Mouse (Mus musculus): Measurements from ENCODE around the gene Dnajc5.

The Dnajc5 gene

DNA sequence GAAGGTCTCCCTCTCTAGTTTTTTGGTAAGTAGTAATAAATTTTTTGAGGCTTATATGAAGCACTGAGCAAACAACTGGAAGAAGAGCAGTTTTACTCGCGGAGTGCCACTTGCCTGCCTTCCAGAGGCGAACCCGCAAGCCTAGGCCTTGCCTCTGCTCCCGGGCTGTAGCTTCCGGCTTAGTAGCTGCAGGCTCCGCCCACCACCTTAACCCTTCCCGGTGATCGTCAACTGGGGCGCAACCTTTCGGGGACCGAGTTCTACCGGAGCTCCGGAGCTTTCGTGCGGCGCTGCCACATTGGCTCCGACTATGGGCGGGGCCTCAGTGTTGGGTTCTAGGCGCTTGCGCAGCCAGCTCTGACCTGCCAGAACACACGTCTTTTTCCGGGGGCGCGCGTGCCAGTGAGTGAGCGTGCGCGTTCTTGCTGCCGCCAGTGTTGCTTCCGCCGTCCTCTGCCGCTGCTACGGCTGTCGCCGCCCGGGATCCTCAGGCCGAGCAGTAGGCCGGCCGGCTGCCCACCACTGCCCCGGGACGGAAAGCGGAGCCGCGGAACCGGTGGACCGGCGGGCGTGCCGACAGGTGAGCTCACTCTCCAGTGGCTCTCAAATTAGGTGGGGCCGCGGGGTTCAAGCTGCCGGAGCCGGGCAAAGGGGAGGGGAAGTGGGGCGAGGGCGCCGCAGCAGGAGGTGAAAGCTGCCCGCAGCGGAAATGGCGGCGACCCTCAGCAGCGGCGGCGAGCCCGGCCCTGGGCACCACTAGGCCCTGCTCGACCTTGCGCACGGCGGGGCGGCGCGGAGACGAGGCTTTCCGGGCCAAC is at the start of gene Dnajc5:
TSS of gene Dnajc5 (plus strand) at position 368 of the 818 bp plus-strand sequence.
- ChIA-PET POLR2A (interaction anchor here (0.6 to 9.5 kb wide), 108 partner anchors 9 to 811 kb away, joined by 3 to 95 read pairs (median 4); partner anchors contain the start of genes Samd10 (in 4 of the 4), Tpd52l2 (in 4 of the 4), Abhd16b (in 2 of the 4) and Arfrp1 (in 2 of the 4)), CTCF (interaction anchor here (0.6 to 2.7 kb wide), 22 partner anchors 8 to 524 kb away, joined by 3 to 15 read pairs (median 4); partner anchors contain the start of genes Tpd52l2 (in 2 of the 4), Abhd16b (in 1 of the 4) and Ppdpf (in 1 of the 4))

DNA sequence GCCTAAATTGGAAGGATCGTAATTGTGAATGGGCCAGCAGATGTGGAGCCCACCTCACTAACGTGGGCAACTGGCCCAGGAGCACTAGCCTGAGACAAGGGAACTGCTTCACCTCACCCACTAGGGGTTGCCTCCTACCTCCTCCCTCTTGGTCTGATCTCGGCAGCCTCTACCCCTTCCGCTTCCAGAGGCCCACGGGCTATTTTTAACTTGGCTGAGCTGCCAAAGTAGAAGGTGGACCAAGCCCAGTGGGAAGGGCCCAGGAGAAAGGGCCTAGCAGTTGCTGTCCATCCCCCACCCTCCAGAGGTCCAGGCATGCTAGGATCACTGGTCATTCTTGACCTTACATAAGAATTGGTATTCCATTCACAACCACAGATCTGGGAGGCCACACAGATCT is 49.0 kb upstream of the Dnajc5 start:
- CTCF ChIA-PET: interaction anchor here in 1 of 4 experiments (0.6 kb wide), 1 partner anchor 372 kb away, joined by 6 read pairs; no protein-coding TSS in a partner anchor
- POLR2A ChIA-PET: interaction anchor here in 2 of 4 experiments (0.5 to 1.4 kb wide), 4 partner anchors 12 to 138 kb away, joined by 3 to 4 read pairs (median 3); partner anchors contain the start of gene Tpd52l2 (in 1 of the 2)

DNA sequence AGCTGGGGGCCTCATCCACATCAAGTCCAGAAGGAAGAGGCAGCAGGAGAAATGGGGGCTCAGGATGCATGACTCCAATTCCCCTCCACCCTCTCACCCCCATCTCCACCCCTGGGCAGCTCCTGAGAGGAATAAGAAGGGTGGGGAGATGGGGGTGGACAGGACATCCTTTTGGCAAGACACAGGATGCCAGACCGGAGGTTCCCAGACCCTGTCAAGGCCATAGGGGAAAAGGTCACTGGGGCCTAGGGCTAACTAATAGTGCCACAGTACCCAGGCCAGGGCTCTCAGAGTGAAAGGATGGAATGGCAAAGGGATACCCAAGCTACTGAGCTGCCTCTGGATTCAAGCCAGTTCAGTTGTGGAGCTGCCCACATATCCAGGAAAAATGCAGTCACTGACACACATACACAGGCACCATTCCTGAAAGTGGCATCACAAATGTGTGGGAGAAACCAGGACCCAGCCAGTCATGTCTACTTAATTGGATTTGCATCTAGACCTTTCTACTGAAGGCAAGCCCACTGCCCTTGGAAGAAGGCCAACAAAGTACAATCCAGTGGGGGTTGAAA is 47.9 kb upstream of the Dnajc5 start:
- ChIA-PET CTCF (no interaction called here), POLR2A (interaction anchor here in 1 of 4 experiments (1.2 kb wide), 1 partner anchor 9 kb away, joined by 4 read pairs; no protein-coding TSS in a partner anchor)

DNA sequence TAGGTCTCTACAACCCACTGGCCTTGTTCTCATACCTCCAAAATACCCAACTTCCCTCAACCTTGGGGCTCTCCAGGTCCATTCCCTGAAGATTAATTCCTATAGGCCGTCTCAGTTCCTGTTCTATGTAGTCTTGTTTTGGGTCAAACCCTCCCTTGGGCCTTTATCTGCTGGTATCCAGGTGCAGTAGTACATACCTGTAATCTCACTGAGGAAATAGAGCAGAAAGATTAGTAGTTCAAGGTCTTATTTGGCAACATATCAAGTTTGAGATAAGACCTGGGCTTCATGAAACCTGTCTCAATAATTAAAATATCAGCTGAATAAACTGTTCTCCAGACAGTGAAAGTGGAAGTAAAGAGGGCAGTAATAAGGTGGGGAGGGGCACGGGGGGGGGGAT is 37.2 kb upstream of the Dnajc5 start:
- ChIA-PET POLR2A (interaction anchor here (0.6 to 10.4 kb wide), 11 partner anchors 8 to 116 kb away, joined by 3 to 94 read pairs (median 3); partner anchors contain the start of genes Abhd16b (in 2 of the 4), Tpd52l2 (in 2 of the 4), Dnajc5 (in 1 of the 4) and Samd10 (in 1 of the 4)), CTCF (interaction anchor here (0.5 to 3.6 kb wide), 13 partner anchors 10 to 519 kb away, joined by 3 to 19 read pairs (median 3); partner anchors contain the start of genes Tpd52l2 (in 3 of the 4) and Abhd16b (in 1 of the 4))

DNA sequence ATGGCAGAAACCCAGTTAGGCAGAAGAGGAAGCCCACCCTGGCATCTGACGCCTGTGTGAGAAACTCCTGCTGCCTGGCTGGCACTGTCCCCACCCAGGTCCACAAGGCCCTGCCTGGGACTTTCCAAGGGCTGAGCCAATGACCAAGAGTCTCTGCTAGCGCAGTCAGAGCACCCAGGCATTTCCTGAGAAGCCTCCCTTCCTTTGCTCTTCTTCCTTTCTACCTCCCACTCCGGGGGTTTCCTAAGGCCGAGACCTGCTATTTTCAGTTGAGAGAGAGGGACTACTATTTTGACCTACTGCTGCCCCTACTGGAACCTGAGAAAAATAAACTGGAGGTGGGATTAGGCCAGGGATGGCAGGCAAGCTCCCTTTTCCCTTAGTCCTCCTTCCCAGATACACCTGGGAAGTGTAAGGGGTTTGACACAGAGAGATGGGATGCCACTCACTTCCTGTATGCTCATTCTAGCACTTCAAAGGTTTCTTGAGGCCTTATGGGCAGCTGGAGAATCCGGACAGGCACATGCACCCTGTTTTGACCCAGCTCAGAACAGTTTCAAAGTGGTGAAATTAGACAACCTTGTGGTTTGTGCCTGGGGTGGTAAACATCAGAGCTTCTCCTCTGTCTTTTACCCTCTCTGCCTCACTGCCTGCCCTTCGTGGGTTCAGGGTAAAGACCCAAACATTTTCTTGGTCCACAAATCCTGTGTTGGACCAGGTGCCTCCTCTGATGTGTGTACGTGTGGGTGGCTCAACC is 36.5 kb upstream of the Dnajc5 start:
- ChIA-PET POLR2A (interaction anchor here (0.6 to 10.4 kb wide), 14 partner anchors 8 to 116 kb away, joined by 3 to 94 read pairs (median 3); partner anchors contain the start of genes Abhd16b (in 3 of the 4), Tpd52l2 (in 2 of the 4), Dnajc5 (in 1 of the 4) and Samd10 (in 1 of the 4)), CTCF (interaction anchor here (0.5 to 3.6 kb wide), 15 partner anchors 9 to 520 kb away, joined by 3 to 19 read pairs (median 3); partner anchors contain the start of genes Tpd52l2 (in 3 of the 4) and Abhd16b (in 2 of the 4))

DNA sequence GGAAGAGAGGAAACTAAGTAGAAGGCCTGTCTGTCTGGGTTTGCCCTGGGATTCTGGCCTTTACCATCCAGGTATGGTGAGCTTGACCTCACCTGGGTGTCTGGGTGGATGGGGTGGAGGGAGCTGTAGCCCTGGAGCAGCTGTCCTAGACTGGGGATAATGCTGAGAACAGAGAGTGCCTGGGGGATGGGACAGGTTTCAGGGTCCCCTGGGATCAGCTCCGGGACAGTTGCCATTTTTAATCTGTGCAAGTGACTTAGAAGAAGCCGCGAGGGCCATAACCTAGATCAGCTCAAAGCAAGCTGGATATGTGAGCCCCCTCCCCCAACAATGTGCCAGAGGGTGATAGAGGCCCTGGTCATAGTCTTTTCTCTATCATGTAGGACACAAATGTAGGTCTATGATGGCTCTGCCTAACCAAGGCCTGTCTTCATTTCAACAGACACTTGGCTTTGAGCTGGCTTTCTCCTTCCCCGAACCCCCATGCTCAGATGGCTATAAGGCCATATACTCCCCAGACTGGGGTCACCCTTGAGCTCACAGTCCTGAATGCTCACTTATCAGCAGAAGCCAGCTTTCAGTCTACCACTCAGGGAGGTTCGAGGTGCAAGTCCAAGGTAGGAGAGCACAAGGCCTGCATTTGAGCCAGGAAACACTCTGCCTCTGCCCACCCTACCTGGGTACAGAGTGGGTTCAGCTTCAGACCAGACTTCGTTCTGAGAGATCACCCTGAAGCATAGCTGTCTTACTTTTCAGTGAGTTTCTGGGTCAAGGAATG is 35.6 kb upstream of the Dnajc5 start:
- ChIA-PET CTCF (interaction anchor here in 3 of 4 experiments (0.7 to 3.6 kb wide), 7 partner anchors 9 to 92 kb away, joined by 3 to 19 read pairs (median 4); partner anchors contain the start of genes Abhd16b (in 1 of the 3) and Tpd52l2 (in 1 of the 3)), POLR2A (interaction anchor here in 3 of 4 experiments (0.5 to 10.4 kb wide), 12 partner anchors 9 to 114 kb away, joined by 3 to 94 read pairs (median 6); partner anchors contain the start of genes Abhd16b (in 3 of the 3), Dnajc5 (in 2 of the 3) and Tpd52l2 (in 2 of the 3))

DNA sequence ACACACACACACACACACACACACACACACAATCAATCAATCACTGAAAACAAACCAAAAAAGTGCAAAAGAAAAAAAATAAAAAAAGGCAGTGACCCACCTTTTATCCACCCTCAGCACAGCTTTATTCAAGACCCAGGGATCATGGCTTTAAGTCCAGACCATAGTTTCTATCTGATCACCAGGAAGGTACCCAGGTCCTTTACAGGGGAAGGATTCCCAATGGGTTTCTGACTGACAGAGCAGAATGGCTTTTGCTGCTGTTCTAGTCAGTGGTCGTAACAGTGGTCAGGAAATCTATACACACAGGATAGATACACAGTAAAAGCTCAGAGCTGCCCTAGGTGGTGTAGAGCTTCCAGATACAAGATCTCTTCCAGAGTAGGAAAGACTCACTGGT is 34.5 kb upstream of the Dnajc5 start:
- CTCF ChIA-PET: interaction anchor here in 3 of 4 experiments (0.6 to 3.6 kb wide), 4 partner anchors 11 to 299 kb away, joined by 3 to 19 read pairs (median 4); partner anchors contain the start of gene Tpd52l2 (in 1 of the 3)
- POLR2A ChIA-PET: interaction anchor here in 2 of 4 experiments (1.1 to 10.4 kb wide), 6 partner anchors 11 to 153 kb away, joined by 3 to 94 read pairs (median 11); partner anchors contain the start of genes Dnajc5 (in 2 of the 2), Tpd52l2 (in 2 of the 2) and Abhd16b (in 1 of the 2)

DNA sequence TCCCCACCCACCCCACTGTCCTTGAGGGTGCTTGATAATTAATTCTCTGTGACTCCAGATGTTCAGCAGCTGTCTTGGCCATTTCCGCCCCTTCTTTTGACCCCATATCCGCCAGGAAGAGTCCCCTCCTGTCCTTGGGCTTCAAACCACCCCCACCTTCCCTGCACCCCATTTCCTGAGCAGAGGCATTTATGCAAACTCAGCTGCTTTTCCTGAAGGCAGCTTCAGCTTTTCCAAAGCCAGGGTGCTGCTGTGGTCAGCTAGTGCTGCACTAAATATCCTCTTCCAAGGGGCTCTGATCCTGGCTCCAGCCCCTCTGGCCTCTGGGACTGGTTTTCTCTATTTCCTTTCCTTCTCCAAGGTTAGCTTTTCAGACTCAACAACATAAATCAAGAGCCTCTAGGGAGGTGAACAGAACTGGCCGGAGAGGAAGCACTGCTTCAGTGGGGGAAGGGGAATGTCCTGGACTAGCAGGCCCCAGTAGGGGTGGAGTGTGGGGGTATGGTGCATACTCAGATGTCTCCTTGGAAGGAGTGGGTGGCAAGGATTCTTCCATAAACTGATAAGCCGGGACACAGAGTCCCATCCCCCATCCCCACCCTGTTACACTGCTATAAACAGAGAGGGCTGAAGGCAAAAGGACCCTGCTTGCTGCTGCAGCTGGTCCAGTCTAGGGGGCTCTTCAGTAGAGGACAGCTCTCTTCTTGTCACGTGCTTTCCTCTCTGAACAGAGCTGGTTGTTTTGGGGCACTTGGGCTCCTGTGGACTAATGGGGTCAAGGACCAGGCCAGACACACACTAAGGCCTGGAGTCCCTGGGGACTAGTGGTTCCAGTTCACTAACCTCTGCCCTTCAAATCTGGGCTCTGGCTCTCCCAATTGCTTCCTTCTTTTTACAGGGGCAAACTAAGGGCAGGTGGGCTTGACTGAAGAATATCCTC is 32.7 kb upstream of the Dnajc5 start:
- POLR2A ChIA-PET: interaction anchor here (0.6 to 10.4 kb wide), 18 partner anchors 9 to 1933 kb away, joined by 3 to 94 read pairs (median 3); partner anchors contain the start of genes Tpd52l2 (in 3 of the 4), Dnajc5 (in 2 of the 4), Abhd16b (in 1 of the 4) and Ppdpf (in 1 of the 4)
- CTCF ChIA-PET: interaction anchor here in 3 of 4 experiments (0.5 to 1.9 kb wide), 5 partner anchors 8 to 39 kb away, joined by 3 to 8 read pairs (median 4); partner anchors contain the start of gene Tpd52l2 (in 2 of the 3)

DNA sequence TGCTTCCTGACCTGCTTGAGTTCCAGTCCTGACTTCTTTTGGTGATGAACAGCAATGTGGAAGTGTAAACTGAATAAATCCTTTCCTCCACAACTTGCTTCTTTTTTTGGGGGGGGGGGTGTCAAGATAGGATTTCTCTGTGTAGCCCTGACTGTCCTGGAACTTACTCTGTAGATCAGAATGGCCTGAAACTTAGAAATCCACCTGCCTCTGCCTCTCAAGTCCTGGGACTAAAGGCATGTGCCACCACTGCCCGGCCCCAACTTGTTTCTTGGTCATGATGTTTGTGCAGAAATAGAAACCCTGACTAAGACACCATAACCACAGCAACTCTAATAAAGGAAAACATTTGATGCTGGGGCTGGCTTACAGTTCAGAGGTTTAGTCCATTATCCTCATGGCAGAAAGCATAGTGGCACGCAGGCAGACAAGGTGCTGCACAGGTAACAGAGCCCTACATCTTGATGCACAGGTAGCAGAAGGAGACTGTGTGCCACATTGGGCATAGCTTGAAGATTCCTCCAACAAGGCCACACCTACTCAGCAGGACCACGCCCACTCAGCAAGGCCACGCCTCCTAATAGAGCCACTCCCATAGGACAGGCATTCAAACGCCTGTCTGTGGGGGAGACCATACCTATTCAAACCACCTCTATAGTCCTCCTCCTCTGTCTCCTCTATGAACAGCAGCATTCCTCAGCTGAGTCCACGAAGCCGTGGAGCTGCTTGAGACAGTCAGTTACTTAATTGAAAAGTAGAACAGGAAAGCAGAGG is 28.7 kb upstream of the Dnajc5 start:
- CTCF ChIA-PET: interaction anchor here in 2 of 4 experiments (0.5 to 1.6 kb wide), 6 partner anchors 29 to 305 kb away, joined by 3 to 4 read pairs (median 3); partner anchors contain the start of gene Ppdpf (in 1 of the 2)
- POLR2A ChIA-PET: interaction anchor here in 3 of 4 experiments (0.5 to 13.6 kb wide), 20 partner anchors 8 to 401 kb away, joined by 3 to 94 read pairs (median 4); partner anchors contain the start of genes Dnajc5 (in 3 of the 3) and Samd10 (in 1 of the 3)

DNA sequence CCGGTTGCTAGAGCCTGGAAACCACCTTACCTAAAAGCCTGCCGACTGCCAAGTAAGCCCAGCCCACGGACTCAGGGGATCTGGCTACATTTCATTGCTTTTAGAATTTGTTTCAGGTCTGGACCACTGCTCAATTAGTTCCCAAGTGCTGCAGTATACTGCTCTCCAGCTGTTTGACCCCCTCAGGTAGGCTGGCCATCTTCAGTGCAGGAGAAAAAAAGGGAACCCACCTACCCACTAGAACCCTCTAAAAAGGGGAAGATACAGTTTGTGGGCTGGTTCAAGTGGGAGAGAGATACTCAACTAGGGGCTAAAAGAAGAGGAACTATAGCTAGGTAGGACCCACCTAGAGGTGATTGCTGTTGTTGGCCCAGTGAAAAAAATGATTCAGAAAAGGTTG is 28.1 kb upstream of the Dnajc5 start:
- ChIA-PET CTCF (interaction anchor here in 2 of 4 experiments (1.2 to 2.3 kb wide), 4 partner anchors 8 to 100 kb away, joined by 3 to 9 read pairs (median 4); no protein-coding TSS in a partner anchor), POLR2A (interaction anchor here (0.5 to 13.6 kb wide), 19 partner anchors 9 to 402 kb away, joined by 3 to 94 read pairs (median 4); partner anchors contain the start of genes Dnajc5 (in 3 of the 4) and Lime1 (in 1 of the 4))

DNA sequence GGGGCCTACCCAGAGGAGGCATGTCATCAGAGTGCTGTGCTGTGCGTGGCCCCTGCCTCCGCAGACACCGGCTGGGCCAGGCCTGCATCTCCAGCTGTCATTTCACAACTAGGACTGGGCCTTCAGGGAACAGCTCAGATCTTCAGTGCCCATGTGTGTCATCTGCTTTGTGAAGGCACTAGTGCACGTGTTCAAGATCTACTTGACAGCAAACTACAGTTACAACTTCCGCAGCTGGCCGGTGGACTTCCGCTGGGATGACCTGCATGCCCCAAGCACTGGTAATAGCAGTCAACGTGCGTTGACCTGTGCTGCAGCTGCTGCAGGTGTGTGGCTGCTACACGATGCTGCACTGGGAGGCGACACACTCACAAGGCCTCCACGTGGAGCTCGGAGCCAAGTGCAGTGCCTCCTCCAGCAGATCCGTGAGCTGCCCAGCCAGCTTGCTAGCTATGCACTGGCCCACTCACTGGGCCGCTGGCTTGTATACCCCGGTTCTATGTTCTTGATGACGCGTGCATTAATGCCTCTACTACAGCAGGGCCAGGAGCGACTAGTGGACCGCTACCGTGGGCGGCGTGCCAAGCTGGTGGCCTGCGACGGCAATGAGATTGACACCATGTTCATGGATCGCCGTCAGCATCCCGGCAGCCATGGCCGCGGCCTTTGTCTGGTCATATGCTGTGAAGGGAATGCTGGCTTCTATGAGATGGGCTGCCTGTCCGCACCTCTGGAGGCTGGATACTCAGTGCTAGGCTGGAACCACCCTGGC is 26.9 kb upstream of the Dnajc5 start, which contains the start of gene Abhd16b:
TSS of gene Abhd16b (plus strand) at position 51 of the 772 bp plus-strand sequence.
- POLR2A ChIA-PET: interaction anchor here in 3 of 4 experiments (0.5 to 13.6 kb wide), 20 partner anchors 9 to 357 kb away, joined by 3 to 94 read pairs (median 4); partner anchors contain the start of genes Dnajc5 (in 2 of the 3) and Samd10 (in 1 of the 3)
- CTCF ChIA-PET: interaction anchor here (0.5 to 2.3 kb wide), 12 partner anchors 9 to 585 kb away, joined by 3 to 9 read pairs (median 3); partner anchors contain the start of gene Dnajc5 (in 1 of the 4)

DNA sequence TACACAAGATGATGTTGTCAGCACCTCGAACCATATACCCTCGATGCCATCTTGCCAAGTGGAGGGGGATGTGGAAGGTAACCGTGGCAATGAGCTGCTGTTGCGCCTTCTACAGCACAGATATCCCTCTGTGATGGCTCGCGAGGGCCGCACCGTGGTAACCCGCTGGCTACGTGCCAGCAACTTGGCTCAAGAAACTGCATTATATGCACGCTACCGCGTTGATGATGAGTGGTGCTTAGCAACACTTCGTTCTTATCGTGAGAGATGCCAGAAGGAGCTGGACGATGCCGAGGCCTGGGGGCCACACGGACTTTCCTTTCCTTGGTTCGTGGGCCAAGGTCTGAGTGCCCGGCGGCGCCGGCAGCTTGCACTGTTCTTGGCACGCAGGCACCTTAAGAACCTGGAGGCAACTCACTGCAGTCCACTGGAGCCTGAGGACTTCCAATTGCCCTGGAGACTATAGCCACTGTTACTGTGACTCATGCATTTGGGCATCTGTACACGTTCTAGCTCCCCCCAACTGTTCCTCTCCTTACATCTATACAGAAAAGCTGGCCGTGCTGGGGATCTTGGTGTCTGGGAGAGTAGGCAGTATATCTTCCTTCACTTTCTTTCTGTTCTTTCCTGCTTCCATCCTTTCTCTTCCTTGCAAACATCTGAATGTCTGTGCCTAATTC is 25.9 kb upstream of the Dnajc5 start:
- POLR2A ChIA-PET: interaction anchor here in 3 of 4 experiments (0.5 to 13.6 kb wide), 13 partner anchors 8 to 777 kb away, joined by 3 to 94 read pairs (median 3); partner anchors contain the start of genes Dnajc5 (in 2 of the 3), Ppdpf (in 1 of the 3) and Zbtb46 (in 1 of the 3)
- CTCF ChIA-PET: interaction anchor here in 2 of 4 experiments (0.7 to 2.3 kb wide), 3 partner anchors 10 to 586 kb away, joined by 3 to 9 read pairs (median 5); partner anchors contain the start of gene Dnajc5 (in 1 of the 2)

Data from embryonic stem cell, embryonic (primary cell).